Mouse (Mus musculus): ENCODE measurements around the gene Tbxa2r. TPM values are rescaled to one million over a fixed set of nuclear protein-coding genes. Genes with fewer than 3 reads are reported as not detected.

Tbxa2r gene
- polyA plus RNA-seq, 1 experiment from 2014 or later = 4.0 TPM

GRCm38 (mm10) chr10:81291511-81292104 lies 36.9 kb upstream of the Tbxa2r start, which contains the start of gene Tjp3:
Gene Tjp3 (minus strand): TSS chr10:81291581.
- Histone ChIP-seq H3K4me2 (peak within 1 kb of the TSS; percentile 95), H3K27me3 (peaks cover 29% of the 10 kb centered on the region), H3K9me3 (replicated peaks) (no peaks in the 10 kb centered on the region), H3K4me1 (replicated peaks) (peaks cover 82% of the 10 kb centered on the region), H3K9ac (no peak within 1 kb of the TSS), H3K4me3 (replicated peaks) (peak within 1 kb of the TSS; percentile 10; the same call in 1 of the 2 replicates), H3K36me3 (replicated peaks) (0 out of 2 replicates have a peak, but pooled peaks cover 6% of the 10 kb centered on the region), H3K27ac (replicated peaks) (peak within 1 kb of the TSS; percentile 45)
- 47% methylated on average over 9 of the region's 9 CpGs for WGBS (ENCODE audit: insufficient replicate concordance)
- ATAC-seq (ENCODE audit: insufficient read depth) = no peak

GRCm38 (mm10) chr10:81292554-81293333 lies 35.8 kb upstream of the Tbxa2r start, which contains the start of gene Pip5k1c:
Gene Pip5k1c (plus strand): TSS chr10:81292963.
- Histone ChIP-seq H3K4me3 (replicated peaks) (peak within 1 kb of the TSS; percentile 77), H3K4me1 (replicated peaks) (peaks cover 88% of the 10 kb centered on the region), H3K4me2 (peak within 1 kb of the TSS; percentile 95), H3K9ac (peak within 1 kb of the TSS; percentile 77), H3K27ac (replicated peaks) (peak within 1 kb of the TSS; percentile 89), H3K27me3 (peaks cover 23% of the 10 kb centered on the region), H3K36me3 (replicated peaks) (0 out of 2 replicates have a peak, but pooled peaks cover 6% of the 10 kb centered on the region), H3K9me3 (replicated peaks) (no peaks in the 10 kb centered on the region)
- ATAC-seq (ENCODE audit: insufficient read depth) = peak; percentile 94
- under 1% methylated on average over 80 of the region's 80 CpGs for WGBS (ENCODE audit: insufficient replicate concordance)

DNA sequence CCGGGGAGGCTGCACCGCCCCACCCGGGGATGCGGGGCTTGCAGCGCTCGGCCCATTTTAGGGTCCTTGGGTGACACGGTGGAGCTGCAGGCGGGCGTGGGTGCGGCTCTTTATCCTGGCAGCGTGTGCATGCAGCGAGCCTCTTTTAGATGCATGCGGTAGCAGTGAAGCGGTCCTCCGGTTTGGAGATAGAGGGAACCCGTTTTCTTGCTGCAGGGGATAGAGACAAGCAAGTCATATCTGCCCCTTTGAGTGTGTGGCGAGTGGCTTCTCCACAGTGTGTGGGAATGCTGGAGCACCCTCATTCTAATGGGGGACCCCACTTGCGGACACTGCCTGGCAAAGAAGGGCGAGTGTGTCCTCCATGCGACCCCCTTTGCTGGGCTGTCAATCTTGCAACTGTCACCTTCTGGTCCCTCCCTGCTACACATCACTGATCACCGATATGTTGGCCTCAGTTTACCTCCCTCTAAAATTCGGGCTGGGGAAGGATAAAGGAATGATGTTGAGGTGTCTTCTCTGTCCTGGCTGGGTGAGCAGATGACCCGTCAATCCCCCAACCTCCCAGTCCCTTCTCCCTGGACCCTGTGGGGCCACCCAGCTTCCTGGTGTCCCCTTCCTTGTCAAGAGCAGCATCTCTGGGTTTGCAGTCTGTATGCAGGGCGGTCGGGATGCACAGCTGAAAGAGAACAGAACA lies 35.0 kb upstream of the Tbxa2r start:
- WGBS (ENCODE audit: insufficient replicate concordance) = 1% methylated on average over 25 of the region's 25 CpGs
- H3K9ac ChIP-seq = peak overlapping the region; percentile 77
- no peak for ATAC-seq (ENCODE audit: insufficient read depth)
- H3K27ac ChIP-seq (replicated peaks) = peak overlapping the region; percentile 89
- H3K4me3 ChIP-seq (replicated peaks) = peak overlapping the region; percentile 77
- peaks cover 16% of the 10 kb centered on the region for H3K27me3 ChIP-seq
- 0 out of 2 replicates have a peak, but pooled peaks cover 6% of the 10 kb centered on the region for H3K36me3 ChIP-seq (replicated peaks)
- peak overlapping the region; percentile 95 for H3K4me2 ChIP-seq
- H3K4me1 ChIP-seq (replicated peaks) = peaks cover 93% of the 10 kb centered on the region
- no peaks in the 10 kb centered on the region for H3K9me3 ChIP-seq (replicated peaks)

DNA sequence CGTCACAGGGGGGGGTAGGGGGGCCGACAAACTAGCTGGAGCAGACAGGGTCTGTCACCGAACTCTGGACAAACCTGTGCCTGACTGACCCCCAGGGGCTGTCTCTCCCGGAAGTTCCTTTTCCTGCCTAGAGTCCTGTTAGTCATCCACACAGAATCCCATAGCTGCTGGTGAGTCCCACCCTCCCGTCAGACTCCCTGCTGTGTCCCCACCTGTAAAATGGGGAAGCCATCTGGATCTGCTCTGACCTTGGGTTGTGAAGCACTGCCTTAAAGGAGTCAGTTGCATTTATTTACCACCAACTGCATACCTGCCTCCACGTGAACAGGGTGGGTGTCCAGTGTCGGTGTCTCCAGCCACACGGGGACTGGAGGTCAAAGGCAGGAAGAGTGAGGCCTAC lies 34.1 kb upstream of the Tbxa2r start:
- H3K27ac ChIP-seq (replicated peaks) = no peak overlapping the region
- peak overlapping the region; percentile 95 for H3K4me2 ChIP-seq
- peaks cover 14% of the 10 kb centered on the region; the same call in 1 of the 2 replicates for H3K27me3 ChIP-seq
- peaks cover 95% of the 10 kb centered on the region for H3K4me1 ChIP-seq (replicated peaks)
- no peak for ATAC-seq (ENCODE audit: insufficient read depth)
- H3K36me3 ChIP-seq (replicated peaks) = 0 out of 2 replicates have a peak, but pooled peaks cover 6% of the 10 kb centered on the region
- peak overlapping the region; percentile 77 for H3K4me3 ChIP-seq (replicated peaks)
- peak overlapping the region; percentile 77; the same call in 1 of the 2 replicates for H3K9ac ChIP-seq
- 22% methylated on average over 8 of the region's 8 CpGs for WGBS (ENCODE audit: insufficient replicate concordance)
- H3K9me3 ChIP-seq (replicated peaks) = no peaks in the 10 kb centered on the region

- Histone ChIP-seq H3K27ac (replicated peaks) (no peak overlapping the region), H3K9ac (no peak overlapping the region), H3K36me3 (replicated peaks) (0 out of 2 replicates have a peak, but pooled peaks cover 6% of the 10 kb centered on the region), H3K4me2 (peak overlapping the region; percentile 95; the same call in 1 of the 2 replicates), H3K4me1 (replicated peaks) (peaks cover 96% of the 10 kb centered on the region), H3K4me3 (replicated peaks) (no peak overlapping the region), H3K27me3 (peaks cover 9% of the 10 kb centered on the region; the same call in 1 of the 2 replicates), H3K9me3 (replicated peaks) (no peaks in the 10 kb centered on the region)
- ATAC-seq (ENCODE audit: insufficient read depth) = no peak
- WGBS (ENCODE audit: insufficient replicate concordance) = 74% methylated on average over 6 of the region's 6 CpGs
These were observed 33.3 kb upstream of the Tbxa2r start for GRCm38 (mm10) chr10:81295185-81295584.

GRCm38 (mm10) chr10:81297246-81297645 lies 31.3 kb upstream of the Tbxa2r start:
- Histone ChIP-seq H3K4me1 (replicated peaks) (peaks cover 97% of the 10 kb centered on the region), H3K27ac (replicated peaks) (peak overlapping the region; percentile 86)

GRCm38 (mm10) chr10:81297845-81298244 lies 30.7 kb upstream of the Tbxa2r start:
- Histone ChIP-seq H3K36me3 (replicated peaks) (0 out of 2 replicates have a peak, but pooled peaks cover 6% of the 10 kb centered on the region), H3K27me3 (no peaks in the 10 kb centered on the region), H3K4me2 (peak overlapping the region; percentile 27), H3K9me3 (replicated peaks) (no peaks in the 10 kb centered on the region), H3K9ac (peak overlapping the region; percentile 6; the same call in 1 of the 2 replicates), H3K27ac (replicated peaks) (peak overlapping the region; percentile 86), H3K4me3 (replicated peaks) (no peak overlapping the region), H3K4me1 (replicated peaks) (peaks cover 99% of the 10 kb centered on the region)
- 23% methylated on average over 10 of the region's 10 CpGs for WGBS (ENCODE audit: insufficient replicate concordance)
- ATAC-seq (ENCODE audit: insufficient read depth) = peak; percentile 7; the same call in 1 of the 2 replicates

More at GRCm38 (mm10) chr10:81297246-81297645, 31.3 kb upstream of the Tbxa2r start:
- H3K9ac ChIP-seq = peak overlapping the region; percentile 6; the same call in 1 of the 2 replicates
- H3K27me3 ChIP-seq = no peaks in the 10 kb centered on the region
- H3K9me3 ChIP-seq (replicated peaks) = no peaks in the 10 kb centered on the region
- H3K4me2 ChIP-seq = peak overlapping the region; percentile 27
- WGBS (ENCODE audit: insufficient replicate concordance) = 63% methylated on average over 6 of the region's 6 CpGs
- H3K36me3 ChIP-seq (replicated peaks) = 0 out of 2 replicates have a peak, but pooled peaks cover 6% of the 10 kb centered on the region
- no peak for ATAC-seq (ENCODE audit: insufficient read depth)
- H3K4me3 ChIP-seq (replicated peaks) = no peak overlapping the region

- 61% methylated on average over 17 of the region's 17 CpGs for WGBS (ENCODE audit: insufficient replicate concordance)
- H3K27ac ChIP-seq (replicated peaks) = peak overlapping the region; percentile 86
These were observed 30.0 kb upstream of the Tbxa2r start for GRCm38 (mm10) chr10:81298369-81299100.

GRCm38 (mm10) chr10:81299585-81300351 lies 28.8 kb upstream of the Tbxa2r start:
- H3K27ac ChIP-seq (replicated peaks) = peak overlapping the region; percentile 86
- no peaks in the 10 kb centered on the region for H3K9me3 ChIP-seq (replicated peaks)
- no peak overlapping the region for H3K9ac ChIP-seq
- ATAC-seq (ENCODE audit: insufficient read depth) = no peak; the same call in 1 of the 2 replicates
- WGBS (ENCODE audit: insufficient replicate concordance) = 61% methylated on average over 14 of the region's 14 CpGs
- no peak overlapping the region for H3K4me3 ChIP-seq (replicated peaks)
- H3K4me1 ChIP-seq (replicated peaks) = peaks cover 100% of the 10 kb centered on the region
- no peaks in the 10 kb centered on the region for H3K27me3 ChIP-seq
- H3K36me3 ChIP-seq (replicated peaks) = 0 out of 2 replicates have a peak, but pooled peaks cover 6% of the 10 kb centered on the region
- H3K4me2 ChIP-seq = peak overlapping the region; percentile 27

More at GRCm38 (mm10) chr10:81298369-81299100, 30.0 kb upstream of the Tbxa2r start:
- Histone ChIP-seq H3K4me3 (replicated peaks) (no peak overlapping the region), H3K4me1 (replicated peaks) (peaks cover 100% of the 10 kb centered on the region), H3K4me2 (peak overlapping the region; percentile 27; the same call in 1 of the 2 replicates), H3K9ac (no peak overlapping the region), H3K9me3 (replicated peaks) (no peaks in the 10 kb centered on the region), H3K36me3 (replicated peaks) (0 out of 2 replicates have a peak, but pooled peaks cover 6% of the 10 kb centered on the region), H3K27me3 (no peaks in the 10 kb centered on the region)
- ATAC-seq (ENCODE audit: insufficient read depth) = no peak

Data from liver, embryonic 15.5 days (tissue).